Mouse (Mus musculus) liver, postnatal 0 days (tissue): ENCODE measurements around the gene Vkorc1l1. TPM values are rescaled to one million over a fixed set of nuclear protein-coding genes. Genes with fewer than 3 reads are reported as not detected.

Source experiments
- ATAC-seq: fragments of 200-750 bp; cut with Nextera tagmentation; 2 replicates; pipeline ENCODE4 v1.8.0; 2017; ENCODE audit warnings: mild to moderate bottlenecking, moderate library complexity
- DNase-seq: peaks from one replicate; pipeline ENCODE4 v3.0.0-alpha.2; 2016
- H3K27ac ChIP-seq: fragments of 300-500 bp; sonication (generic); 2 replicates; pipeline ENCODE4 v1.5.1; 2014; ENCODE audit warnings: antibody characterized with exemption, moderate library complexity, mild to moderate bottlenecking, low read depth
- H3K27me3 ChIP-seq: fragments of 300-500 bp; sonication (generic); 2 replicates; pipeline ENCODE4 v1.6.1; 2014; ENCODE audit warnings: low read length, control low read depth, mixed read lengths; ENCODE audit not compliant: insufficient read depth
- H3K36me3 ChIP-seq: fragments of 300-500 bp; sonication (generic); replicated peaks from 2 replicates; pipeline ENCODE4 v1.6.1; 2014; ENCODE audit warnings: mild to moderate bottlenecking, control low read depth, low read length, moderate library complexity, mixed read lengths; ENCODE audit not compliant: insufficient read depth
- H3K4me1 ChIP-seq: fragments of 300-500 bp; sonication (generic); 2 replicates; pipeline ENCODE4 v1.6.1; 2014; ENCODE audit warnings: antibody characterized with exemption, mild to moderate bottlenecking, control low read depth; ENCODE audit not compliant: insufficient read depth
- H3K4me2 ChIP-seq: fragments of 300-500 bp; sonication (generic); 2 replicates; pipeline ENCODE4 v1.6.1; 2014; ENCODE audit warnings: low read depth, mild to moderate bottlenecking, low read length, moderate library complexity, mixed read lengths
- H3K4me3 ChIP-seq: fragments of 300-500 bp; sonication (generic); 2 replicates; pipeline ENCODE4 v1.5.1; 2014; ENCODE audit warnings: low read depth, low read length
- H3K9ac ChIP-seq: fragments of 300-500 bp; sonication (generic); replicated peaks from 2 replicates; pipeline ENCODE4 v1.6.1; 2014; ENCODE audit warnings: mild to moderate bottlenecking, moderate library complexity
- H3K9me3 ChIP-seq: fragments of 300-500 bp; sonication (generic); 2 replicates; pipeline ENCODE4 v1.6.1; 2016; ENCODE audit warnings: mild to moderate bottlenecking, control low read depth, low read length, mixed read lengths
- CTCF ChIP-seq: sonication (generic); IDR thresholded peaks from 2 replicates; pipeline ENCODE4 v1.5.1; 2016; ENCODE audit warnings: antibody characterized with exemption, low read depth
- EP300 ChIP-seq: IDR thresholded peaks from 2 replicates; pipeline ENCODE4 v1.6.1; 2016; ENCODE audit warnings: antibody characterized with exemption, low read depth, mild to moderate bottlenecking
- WGBS: fragments of 180-500 bp; shearing (Covaris S2); extraction: QIAGEN DNeasy Blood & Tissue Kit; methylation state at CpG from one replicate; pipeline ENCODE4 v1.1.7; 2014; ENCODE audit not compliant: insufficient replicate concordance; 5-methylcytosine and 5-hydroxymethylcytosine counted together
- polyA plus RNA-seq: library from polyadenylated mRNA; unstranded; fragments of >200 nt; fragmentation: Nextera tagmentation; extraction: Ambion mirVana; gene quantifications from 2 replicates; pipeline ENCODE4 v1.2.1, GENCODE M21; 2015

Vkorc1l1 gene
- polyA plus RNA-seq, 1 experiment from 2014 or later: 18.2 TPM

DNA sequence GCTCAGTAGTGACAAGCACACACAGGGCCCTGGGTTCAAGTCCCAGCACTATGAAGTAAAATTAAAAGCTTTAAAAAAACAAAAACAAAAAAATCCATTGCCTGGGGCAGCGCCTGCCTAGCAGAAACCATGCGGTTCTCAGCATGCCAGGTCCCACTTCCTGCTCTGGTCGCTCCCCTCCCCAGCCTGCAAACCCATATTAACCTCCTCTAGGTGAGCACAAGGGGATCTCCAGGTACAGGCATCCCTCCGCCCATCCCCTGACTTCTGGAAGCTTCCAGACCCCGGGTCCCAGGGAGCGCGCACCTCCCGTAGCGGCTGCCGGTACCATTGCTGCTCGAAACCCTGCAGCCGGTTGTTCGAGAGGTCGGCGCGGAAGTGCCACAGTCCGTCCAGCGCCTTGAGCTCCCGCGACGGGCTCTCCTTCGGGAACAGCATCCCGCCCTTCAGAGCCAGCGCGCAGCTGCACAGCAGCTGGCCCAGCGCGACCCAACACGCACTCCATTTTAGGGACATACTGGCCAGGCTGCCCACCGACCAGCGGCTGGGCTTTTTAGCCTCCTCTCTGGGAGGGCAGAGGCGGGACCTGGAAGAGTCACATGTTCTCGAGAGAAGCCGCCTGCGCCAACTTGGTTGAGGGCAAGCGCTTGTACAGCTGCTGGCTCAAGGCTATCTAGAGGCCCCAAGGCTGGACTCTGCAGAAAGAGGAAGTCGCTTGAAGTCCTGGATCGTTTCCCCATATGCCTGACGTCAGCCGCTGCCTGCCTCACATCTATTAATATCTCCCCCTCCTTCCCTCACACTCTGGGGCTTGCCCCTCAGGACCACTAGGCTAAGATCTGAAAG lies 60.8 kb downstream of the Vkorc1l1 start, which contains the start of gene Gusb:
TSS of gene Gusb (minus strand) at position 749 of the 846 bp plus-strand sequence.
- H3K4me2 ChIP-seq: peak within 1 kb of the TSS; percentile 89
- H3K4me3 ChIP-seq: peak within 1 kb of the TSS; percentile 64
- H3K27ac ChIP-seq: peak within 1 kb of the TSS; percentile 83
- TF ChIP-seq EP300 (no peak; the same call in 1 of the 2 replicates), CTCF (no peak)
- H3K27me3 ChIP-seq: no peaks in the 10 kb centered on the region
- peaks cover 4% of the 10 kb centered on the region for H3K36me3 ChIP-seq
- under 1% methylated on average over 39 of the region's 39 CpGs for WGBS
- DNase-seq (peak; percentile 86), ATAC-seq (peak; percentile 86)
- H3K4me1 ChIP-seq: peaks cover 18% of the 10 kb centered on the region
- H3K9me3 ChIP-seq: no peaks in the 10 kb centered on the region
- peak within 1 kb of the TSS; percentile 76 for H3K9ac ChIP-seq

GRCm38 (mm10) chr5:130003229-130003628 lies 61.5 kb downstream of the Vkorc1l1 start:
- H3K4me1 ChIP-seq: peaks cover 18% of the 10 kb centered on the region
- H3K27me3 ChIP-seq: no peaks in the 10 kb centered on the region
- peak overlapping the region; percentile 76 for H3K9ac ChIP-seq
- H3K36me3 ChIP-seq: peaks cover 4% of the 10 kb centered on the region
- peak; percentile 22 for ATAC-seq
- H3K4me2 ChIP-seq: peak overlapping the region; percentile 89
- TF ChIP-seq CTCF: no peak
- TF ChIP-seq EP300: no peak
- no peak for DNase-seq
- 37% methylated on average over 7 of the region's 7 CpGs for WGBS
- peak overlapping the region; percentile 64; the same call in 1 of the 2 replicates for H3K4me3 ChIP-seq
- peak overlapping the region; percentile 83 for H3K27ac ChIP-seq
- no peaks in the 10 kb centered on the region for H3K9me3 ChIP-seq

DNA sequence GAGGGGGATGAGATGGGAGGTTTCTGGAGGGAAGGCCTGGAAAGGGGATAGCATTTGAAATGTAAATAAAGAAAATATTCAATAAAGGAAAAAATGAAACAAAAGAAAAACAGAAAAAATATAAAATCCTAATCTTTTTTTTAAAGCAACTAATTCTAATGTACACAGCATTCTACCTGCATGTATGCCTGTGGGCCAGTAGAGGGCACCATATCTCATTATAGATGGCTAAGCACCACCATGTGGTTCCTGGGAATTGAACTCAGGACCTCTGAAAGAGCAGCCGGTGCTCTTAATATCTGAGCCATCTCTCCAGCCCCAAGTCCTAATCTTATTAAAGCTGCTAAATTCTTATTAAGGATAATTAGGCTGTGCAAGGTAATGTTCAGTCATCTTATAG lies 65.6 kb downstream of the Vkorc1l1 start:
- peaks cover 7% of the 10 kb centered on the region for H3K4me1 ChIP-seq
- no peak overlapping the region for H3K9ac ChIP-seq
- WGBS: 85% methylated on average over 1 of the region's 1 CpGs
- no peak for TF ChIP-seq EP300
- peak; percentile 65 for TF ChIP-seq CTCF
- no peak overlapping the region for H3K4me3 ChIP-seq
- H3K4me2 ChIP-seq: no peak overlapping the region
- DNase-seq (no peak), ATAC-seq (no peak)
- peaks cover 15% of the 10 kb centered on the region for H3K36me3 ChIP-seq
- H3K27ac ChIP-seq: no peak overlapping the region
- peaks cover 9% of the 10 kb centered on the region for H3K9me3 ChIP-seq
- H3K27me3 ChIP-seq: no peaks in the 10 kb centered on the region

DNA sequence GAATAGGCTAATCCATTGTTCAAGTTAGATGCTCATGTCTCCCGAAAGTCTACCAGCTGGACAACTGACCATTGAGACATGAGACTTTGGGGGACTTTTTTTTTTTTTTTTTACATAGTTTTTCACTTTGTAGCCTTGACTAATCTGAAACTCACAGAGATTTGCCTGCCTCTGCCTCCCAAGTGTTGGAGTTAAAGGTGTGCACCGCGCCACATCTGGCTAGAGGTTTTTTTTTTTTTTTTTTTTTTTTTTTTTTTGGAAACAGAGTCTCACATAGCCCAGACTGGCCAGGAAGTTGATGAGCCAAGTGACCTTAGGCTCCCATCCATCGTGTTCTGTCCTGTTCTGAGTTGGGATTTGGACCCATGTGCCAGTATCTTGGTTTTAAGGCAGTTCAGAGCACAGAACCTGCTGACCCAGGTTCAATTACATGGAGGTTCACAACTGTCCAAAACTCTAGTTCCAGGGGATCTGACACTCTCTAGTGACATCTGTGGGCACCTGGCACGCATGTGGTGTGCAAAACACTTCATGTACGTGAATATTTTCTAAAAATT lies 66.3 kb downstream of the Vkorc1l1 start:
- Histone ChIP-seq H3K9ac (no peak overlapping the region), H3K36me3 (peaks cover 23% of the 10 kb centered on the region), H3K27me3 (no peaks in the 10 kb centered on the region), H3K4me2 (no peak overlapping the region), H3K27ac (no peak overlapping the region), H3K9me3 (peaks cover 9% of the 10 kb centered on the region), H3K4me3 (no peak overlapping the region), H3K4me1 (peaks cover 5% of the 10 kb centered on the region)
- WGBS: 79% methylated on average over 6 of the region's 6 CpGs
- ATAC-seq (no peak), DNase-seq (no peak)
- TF ChIP-seq CTCF (no peak), EP300 (no peak)

DNA sequence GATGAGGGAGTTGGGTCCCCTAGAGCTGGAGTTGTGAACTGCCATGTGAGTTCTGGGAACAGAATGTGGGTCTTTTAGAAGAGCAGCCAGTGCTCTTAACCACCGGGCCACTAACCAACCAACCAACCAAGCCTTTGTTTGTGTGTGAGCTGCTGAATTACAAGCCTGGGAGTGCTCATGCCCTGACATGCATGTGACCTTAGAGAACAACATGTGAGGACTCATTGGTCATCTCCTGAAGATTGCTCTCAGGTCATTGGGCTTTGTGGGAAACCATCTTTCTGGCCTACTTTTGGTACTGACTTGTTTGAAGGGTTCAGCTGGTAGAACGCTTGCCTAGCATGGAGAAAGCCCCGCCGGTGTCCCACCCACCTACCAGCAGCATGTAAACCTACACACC lies 68.0 kb downstream of the Vkorc1l1 start:
- Histone ChIP-seq H3K4me3 (no peak overlapping the region), H3K36me3 (peaks cover 38% of the 10 kb centered on the region), H3K4me1 (no peaks in the 10 kb centered on the region), H3K27ac (no peak overlapping the region), H3K9me3 (peaks cover 9% of the 10 kb centered on the region), H3K9ac (no peak overlapping the region), H3K27me3 (no peaks in the 10 kb centered on the region), H3K4me2 (no peak overlapping the region)
- peak; percentile 52 for ATAC-seq
- TF ChIP-seq CTCF (no peak; the same call in 1 of the 2 replicates), EP300 (0 out of 2 replicates have a peak, but pooled peaks have one; percentile 4)
- DNase-seq: no peak
- WGBS: 99% methylated on average over 4 of the region's 4 CpGs

DNA sequence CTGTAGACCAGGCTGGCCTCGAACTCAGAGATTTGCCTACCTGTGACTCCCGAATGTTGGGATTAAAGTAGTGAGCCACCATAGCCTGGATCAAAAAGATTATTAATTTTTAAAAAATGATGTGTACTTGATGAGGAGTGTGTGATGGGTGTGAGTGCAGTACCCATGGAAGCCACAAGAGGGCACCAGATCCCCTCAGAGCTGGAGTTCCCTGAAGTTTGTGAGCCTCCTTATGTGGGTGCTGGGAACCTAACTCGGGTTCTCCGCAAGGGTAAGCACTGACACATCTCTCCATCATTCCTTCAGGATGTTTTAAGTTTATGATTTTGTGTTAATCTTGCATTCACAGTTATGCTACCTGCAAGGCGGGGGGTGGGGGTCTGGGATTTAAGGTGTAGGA lies 69.2 kb downstream of the Vkorc1l1 start:
- Histone ChIP-seq H3K4me2 (no peak overlapping the region), H3K27me3 (no peaks in the 10 kb centered on the region), H3K9ac (no peak overlapping the region), H3K4me3 (no peak overlapping the region), H3K36me3 (peaks cover 47% of the 10 kb centered on the region), H3K4me1 (no peaks in the 10 kb centered on the region), H3K27ac (no peak overlapping the region), H3K9me3 (peaks cover 9% of the 10 kb centered on the region)
- TF ChIP-seq EP300 (no peak), CTCF (peak; percentile 67)
- WGBS: 84% methylated on average over 5 of the region's 5 CpGs
- ATAC-seq (no peak), DNase-seq (no peak)
